33 mouse cellular contexts compared by ENCODE assay signal in genomic region chr2:152384191-152384590, GRCm38 (mm10). TPM values are rescaled to one million over a fixed set of nuclear protein-coding genes. Genes with fewer than 3 reads are reported as not detected.
"Had no signal": no experiment of that assay in that cellular context is flagged by ENCODE, and none has a peak within 500 bp of the region (broad histone marks: within the 10 kb centered on the region; RNA-seq: fewer than 3 reads in every experiment).

No protein-coding gene starts in this region.

- H3K4me2 ChIP-seq: heart, embryonic 12.5 days; hindbrain, embryonic 12.5 days; hindbrain, embryonic 14.5 days; intestine, embryonic 15.5 days; kidney, embryonic 15.5 days; limb, embryonic 12.5 days; liver, embryonic 11.5 days; liver, embryonic 13.5 days had no signal

- H3K9ac ChIP-seq: heart, embryonic 12.5 days; hindbrain, embryonic 12.5 days; hindbrain, embryonic 14.5 days; intestine, embryonic 15.5 days; kidney, embryonic 15.5 days; limb, embryonic 12.5 days; liver, embryonic 13.5 days had no signal

- H3K27ac ChIP-seq: gastrocnemius, adult 2 months; heart, embryonic 10.5 days; hindbrain, embryonic 10.5 days; hindbrain, embryonic 12.5 days; hindbrain, embryonic 14.5 days; intestine, embryonic 15.5 days; kidney, embryonic 15.5 days; kidney, postnatal 0 days; left cerebral cortex, adult 2 months; limb, embryonic 10.5 days; limb, embryonic 12.5 days; liver, embryonic 13.5 days had no signal

- ATAC-seq: hindbrain, embryonic 16.5 days; inflammation-experienced regulatory T-cells, adult 6 months; intestine, embryonic 15.5 days had no signal

- H3K9me3 ChIP-seq: heart, embryonic 10.5 days; hindbrain, embryonic 12.5 days; intestine, embryonic 15.5 days; kidney, embryonic 15.5 days; limb, embryonic 10.5 days; limb, embryonic 12.5 days; liver, embryonic 13.5 days had no signal

- H3K27me3 ChIP-seq: heart, embryonic 12.5 days; hindbrain, embryonic 12.5 days; intestine, embryonic 15.5 days; kidney, embryonic 15.5 days; limb, embryonic 12.5 days; liver, embryonic 13.5 days had no signal

- H3K4me3 ChIP-seq: gastrocnemius, adult 2 months; heart, embryonic 10.5 days; heart, embryonic 12.5 days; hindbrain, embryonic 10.5 days; hindbrain, embryonic 12.5 days; intestine, embryonic 15.5 days; kidney, embryonic 15.5 days; left cerebral cortex, adult 2 months; limb, embryonic 10.5 days; limb, embryonic 12.5 days; liver, embryonic 13.5 days had no signal

- H3K4me1 ChIP-seq: heart, embryonic 10.5 days; heart, embryonic 12.5 days; hindbrain, embryonic 10.5 days; hindbrain, embryonic 12.5 days; intestine, embryonic 15.5 days; kidney, embryonic 15.5 days; limb, embryonic 10.5 days; limb, embryonic 12.5 days had no signal

- H3K36me3 ChIP-seq: heart, embryonic 10.5 days; heart, embryonic 12.5 days; hindbrain, embryonic 10.5 days; hindbrain, embryonic 12.5 days; intestine, embryonic 15.5 days; kidney, embryonic 15.5 days; limb, embryonic 10.5 days; limb, embryonic 12.5 days; liver, embryonic 13.5 days had no signal

- DNase-seq: gastrocnemius, adult 2 months; gastrocnemius, postnatal 10 days; gastrocnemius, postnatal 25 days; heart, adult 18-20 months; heart, postnatal 10 days; heart, postnatal 4 days; kidney, adult 11 months; kidney, adult 2 months; kidney, adult 9 months; kidney, postnatal 14 days; kidney, postnatal 36 days; layer of hippocampus, adult 9-11 months; layer of hippocampus, postnatal 36 days; liver; liver, embryonic 13.5 days had no signal

RNA-seq across cellular contexts. Expression of gene Nrsn2, which starts 7.8 kb away (rescaled TPM):
- total RNA-seq: gastrocnemius, adult 2 months; gastrocnemius, postnatal 25 days; granulocyte monocyte progenitor cell, adult 5-6 weeks; heart, adult 18-20 months; heart, adult 8-10 months; heart, postnatal 10 days; heart, postnatal 25 days; heart, postnatal 4 days had no signal
- polyA plus RNA-seq: inflammation-experienced regulatory T-cells, adult 6 months had no signal

RNA-seq across cellular contexts. Expression of gene 6820408C15Rik, which starts 31.2 kb away (rescaled TPM):
- total RNA-seq: gastrocnemius, adult 2 months; gastrocnemius, postnatal 10 days; gastrocnemius, postnatal 25 days had no signal
- polyA plus RNA-seq: inflammation-experienced regulatory T-cells, adult 6 months; large intestine, adult 2 months had no signal

RNA-seq across cellular contexts. Expression of gene Trib3, which starts 40.4 kb away (rescaled TPM):
- total RNA-seq: granulocyte monocyte progenitor cell, adult 5-6 weeks had no signal
